Mouse (Mus musculus): Measurements from ENCODE around the gene Gm9195.

The Gm9195 gene

GRCm38 (mm10) chr14:72491738-72492137 is at the start of gene Gm9195:
TSS of gene Gm9195 (minus strand) at chr14:72491838.
- in situ Hi-C loops (cut with MboI; ENCODE audit: low sequenced_read_pairs) = no loop called here

- in situ Hi-C loops (cut with MboI; ENCODE audit: low sequenced_read_pairs) = no loop called here
Measured at GRCm38 (mm10) chr14:72536392-72537017, 44.9 kb upstream of the Gm9195 start.

GRCm38 (mm10) chr14:72533862-72534261 is 42.2 kb upstream of the Gm9195 start:
- in situ Hi-C loops (cut with MboI; ENCODE audit: low sequenced_read_pairs) = no loop called here

GRCm38 (mm10) chr14:72532028-72532917 is 40.6 kb upstream of the Gm9195 start:
- in situ Hi-C loops (cut with MboI; ENCODE audit: low sequenced_read_pairs) = no loop called here

GRCm38 (mm10) chr14:72527126-72527525 is 35.5 kb upstream of the Gm9195 start:
- in situ Hi-C loops (cut with MboI; ENCODE audit: low sequenced_read_pairs) = no loop called here

GRCm38 (mm10) chr14:72519561-72519960 is 27.9 kb upstream of the Gm9195 start:
- in situ Hi-C loops (cut with MboI; ENCODE audit: low sequenced_read_pairs) = loop anchor here (5.0 to 25.0 kb wide), 2 partner anchors 137 to 1732 kb away; no protein-coding TSS in a partner anchor

GRCm38 (mm10) chr14:72518786-72519185 is 27.1 kb upstream of the Gm9195 start:
- in situ Hi-C loops (cut with MboI; ENCODE audit: low sequenced_read_pairs) = loop anchor here (5.0 to 25.0 kb wide), 2 partner anchors 136 to 1731 kb away; no protein-coding TSS in a partner anchor

GRCm38 (mm10) chr14:72516376-72516775 is 24.7 kb upstream of the Gm9195 start:
- in situ Hi-C loops (cut with MboI; ENCODE audit: low sequenced_read_pairs) = loop anchor here (5.0 to 25.0 kb wide), 2 partner anchors 134 to 1729 kb away; no protein-coding TSS in a partner anchor

- in situ Hi-C loops (cut with MboI; ENCODE audit: low sequenced_read_pairs) = loop anchor here (25.0 kb wide), 1 partner anchor 1720 kb away; no protein-coding TSS in a partner anchor
Measured at GRCm38 (mm10) chr14:72506723-72507420, 15.2 kb upstream of the Gm9195 start.

GRCm38 (mm10) chr14:72506018-72506722 is 14.5 kb upstream of the Gm9195 start:
- in situ Hi-C loops (cut with MboI; ENCODE audit: low sequenced_read_pairs) = loop anchor here (25.0 kb wide), 1 partner anchor 1719 kb away; no protein-coding TSS in a partner anchor

GRCm38 (mm10) chr14:72504985-72505384 is 13.3 kb upstream of the Gm9195 start:
- in situ Hi-C loops (cut with MboI; ENCODE audit: low sequenced_read_pairs) = loop anchor here (25.0 kb wide), 1 partner anchor 1718 kb away; no protein-coding TSS in a partner anchor

GRCm38 (mm10) chr14:72503241-72503640 is 11.6 kb upstream of the Gm9195 start:
- in situ Hi-C loops (cut with MboI; ENCODE audit: low sequenced_read_pairs) = loop anchor here (25.0 kb wide), 1 partner anchor 1716 kb away; no protein-coding TSS in a partner anchor

- in situ Hi-C loops (cut with MboI; ENCODE audit: low sequenced_read_pairs) = no loop called here
Measured at GRCm38 (mm10) chr14:72493775-72494174, 2.1 kb upstream of the Gm9195 start.

- in situ Hi-C loops (cut with MboI; ENCODE audit: low sequenced_read_pairs) = no loop called here
Measured at GRCm38 (mm10) chr14:72490367-72490766, 1.3 kb downstream of the Gm9195 start.

GRCm38 (mm10) chr14:72474501-72474900 is 17.1 kb downstream of the Gm9195 start:
- in situ Hi-C loops (cut with MboI; ENCODE audit: low sequenced_read_pairs) = no loop called here

GRCm38 (mm10) chr14:72468429-72468828 is 23.2 kb downstream of the Gm9195 start:
- in situ Hi-C loops (cut with MboI; ENCODE audit: low sequenced_read_pairs) = loop anchor here (5.0 kb wide), 1 partner anchor 84 kb away; no protein-coding TSS in a partner anchor

GRCm38 (mm10) chr14:72466384-72466783 is 25.3 kb downstream of the Gm9195 start:
- in situ Hi-C loops (cut with MboI; ENCODE audit: low sequenced_read_pairs) = loop anchor here (5.0 kb wide), 1 partner anchor 86 kb away; no protein-coding TSS in a partner anchor

GRCm38 (mm10) chr14:72461591-72461990 is 30.0 kb downstream of the Gm9195 start:
- in situ Hi-C loops (cut with MboI; ENCODE audit: low sequenced_read_pairs) = no loop called here

- in situ Hi-C loops (cut with MboI; ENCODE audit: low sequenced_read_pairs) = no loop called here
Measured at GRCm38 (mm10) chr14:72460291-72460690, 31.3 kb downstream of the Gm9195 start.

- in situ Hi-C loops (cut with MboI; ENCODE audit: low sequenced_read_pairs) = no loop called here
Measured at GRCm38 (mm10) chr14:72458930-72459329, 32.7 kb downstream of the Gm9195 start.

All from CH12F3 (cell line).